Mouse (Mus musculus) stomach, embryonic 16.5 days (tissue): ENCODE results near the gene Pramef17. TPM values are rescaled to one million over a fixed set of nuclear protein-coding genes. Genes with fewer than 3 reads are reported as not detected.
"Not testable (repeated sequence)": the region's sequence is repeated elsewhere in the genome, so short reads cannot be mapped to it uniquely, and the experiment has no call there.

Experiments
- ATAC-seq: fragments of 200-750 bp; cut with Nextera tagmentation; 2 replicates; pipeline ENCODE4 v1.8.0; 2017; ENCODE audit warnings: moderate number of reproducible peaks, moderate TSS enrichment; ENCODE audit not compliant: insufficient read depth, low FRiP score
- H3K27ac ChIP-seq: fragments of 300-500 bp; sonication (generic); 2 replicates; pipeline ENCODE4 v1.5.1; 2014; ENCODE audit warnings: low read length
- H3K27me3 ChIP-seq: fragments of 300-500 bp; sonication (generic); 2 replicates; pipeline ENCODE4 v1.6.1; 2014; ENCODE audit warnings: low read length, control low read depth, mixed read lengths; ENCODE audit not compliant: control insufficient read depth, insufficient read depth
- H3K36me3 ChIP-seq: fragments of 300-500 bp; sonication (generic); 2 replicates; pipeline ENCODE4 v1.6.1; 2014; ENCODE audit warnings: low read length; ENCODE audit not compliant: control insufficient read depth, insufficient read depth
- H3K4me1 ChIP-seq: fragments of 300-500 bp; sonication (generic); 2 replicates; pipeline ENCODE4 v1.6.1; 2014; ENCODE audit warnings: low read length, control low read depth, mixed read lengths; ENCODE audit not compliant: control insufficient read depth, insufficient read depth
- H3K4me2 ChIP-seq: fragments of 300-500 bp; sonication (generic); 2 replicates; pipeline ENCODE4 v1.6.1; 2014; ENCODE audit warnings: low read depth, low read length, mixed read lengths
- H3K4me3 ChIP-seq: fragments of 300-500 bp; sonication (generic); replicated peaks from 2 replicates; pipeline ENCODE4 v1.5.1; 2014; ENCODE audit warnings: mild to moderate bottlenecking, low read length
- H3K9ac ChIP-seq: fragments of 300-500 bp; sonication (generic); 2 replicates; pipeline ENCODE4 v1.6.1; 2014; ENCODE audit warnings: low read length
- H3K9me3 ChIP-seq: fragments of 300-500 bp; sonication (generic); replicated peaks from 2 replicates; pipeline ENCODE4 v1.6.1; 2016; ENCODE audit warnings: low read length, control low read depth; ENCODE audit not compliant: control insufficient read depth
- WGBS: fragments of 180-500 bp; shearing (Covaris S2); extraction: QIAGEN DNeasy Blood & Tissue Kit; methylation state at CpG from one replicate; pipeline ENCODE4 v1.1.7; 2014; 5-methylcytosine and 5-hydroxymethylcytosine counted together
- polyA plus RNA-seq: library from polyadenylated mRNA; unstranded; fragments of >200 nt; fragmentation: Nextera tagmentation; extraction: Ambion mirVana; gene quantifications from 2 replicates; pipeline ENCODE4 v1.2.1, GENCODE M21; 2015

Pramef17 gene
- polyA plus RNA-seq = not detected in 2 replicates

GRCm38 (mm10) chr4:143994269-143994668, at the start of gene Pramef17:
Pramef17 (minus strand) TSS chr4:143994369.
- H3K27me3 ChIP-seq, H3K4me2 ChIP-seq, H3K36me3 ChIP-seq, H3K4me3 ChIP-seq, ATAC-seq, H3K4me1 ChIP-seq, H3K9ac ChIP-seq, H3K27ac ChIP-seq, H3K9me3 ChIP-seq: not testable (repeated sequence)
- 41% methylated on average over 3 of the region's 3 CpGs for WGBS

GRCm38 (mm10) chr4:143988126-143988525, 6.0 kb downstream of the Pramef17 start:
- not testable (repeated sequence) for H3K4me1 ChIP-seq, H3K27me3 ChIP-seq, H3K4me2 ChIP-seq, H3K9me3 ChIP-seq, H3K4me3 ChIP-seq, H3K36me3 ChIP-seq, H3K27ac ChIP-seq, ATAC-seq, H3K9ac ChIP-seq
- 96% methylated on average over 12 of the region's 17 CpGs for WGBS

GRCm38 (mm10) chr4:143987475-143987941, 6.7 kb downstream of the Pramef17 start:
- not testable (repeated sequence) for H3K4me3 ChIP-seq, H3K4me2 ChIP-seq, H3K36me3 ChIP-seq, H3K27me3 ChIP-seq, H3K9ac ChIP-seq, H3K27ac ChIP-seq, H3K9me3 ChIP-seq, H3K4me1 ChIP-seq, ATAC-seq
- WGBS = 96% methylated on average over 7 of the region's 17 CpGs

- H3K4me3 ChIP-seq, H3K27me3 ChIP-seq, H3K4me2 ChIP-seq, H3K4me1 ChIP-seq, H3K9ac ChIP-seq, ATAC-seq, H3K27ac ChIP-seq, H3K9me3 ChIP-seq, H3K36me3 ChIP-seq: not testable (repeated sequence)
- 100% methylated on average over 2 of the region's 9 CpGs for WGBS
These were observed 8.4 kb downstream of the Pramef17 start for GRCm38 (mm10) chr4:143985733-143986132.

GRCm38 (mm10) chr4:143985165-143985564, 9.0 kb downstream of the Pramef17 start:
- whole genome bisulfite sequencing = no CpG with 5 or more reads among the region's 7 CpGs
- not testable (repeated sequence) for H3K27ac ChIP-seq, H3K4me3 ChIP-seq, H3K36me3 ChIP-seq, H3K4me2 ChIP-seq, H3K4me1 ChIP-seq, ATAC-seq, H3K27me3 ChIP-seq, H3K9ac ChIP-seq, H3K9me3 ChIP-seq

GRCm38 (mm10) chr4:143983446-143983845, 10.7 kb downstream of the Pramef17 start:
- not testable (repeated sequence) for H3K4me1 ChIP-seq, H3K9me3 ChIP-seq, H3K9ac ChIP-seq, H3K4me2 ChIP-seq, ATAC-seq, H3K36me3 ChIP-seq, H3K27ac ChIP-seq, H3K27me3 ChIP-seq, H3K4me3 ChIP-seq
- WGBS = no CpG with 5 or more reads among the region's 1 CpGs

- not testable (repeated sequence) for H3K36me3 ChIP-seq, H3K27ac ChIP-seq, H3K9ac ChIP-seq, H3K4me3 ChIP-seq, H3K9me3 ChIP-seq, H3K4me1 ChIP-seq, H3K27me3 ChIP-seq, ATAC-seq, H3K4me2 ChIP-seq
- WGBS = 62% methylated on average over 2 of the region's 2 CpGs
These were observed 27.3 kb downstream of the Pramef17 start, which contains the start of gene Gm13101 for GRCm38 (mm10) chr4:143966850-143967249. Gm13101 (minus strand) TSS chr4:143966950.

- ATAC-seq, H3K9ac ChIP-seq, H3K36me3 ChIP-seq, H3K27ac ChIP-seq, H3K27me3 ChIP-seq, H3K4me1 ChIP-seq, H3K4me3 ChIP-seq, H3K9me3 ChIP-seq, H3K4me2 ChIP-seq: not testable (repeated sequence)
- 87% methylated on average over 1 of the region's 1 CpGs for WGBS
These were observed 43.3 kb downstream of the Pramef17 start, which contains the start of gene Pramef25 for GRCm38 (mm10) chr4:143950916-143951315. Pramef25 (minus strand) TSS chr4:143951016.
